Mouse (Mus musculus) bone marrow macrophage, adult 2 months (primary cell): ENCODE measurements around the gene Pou6f1.

Source experiments
- CTCF ChIP-seq: IDR thresholded peaks from 2 replicates; pipeline ENCODE4 v1.5.1; 2012; ENCODE audit warnings: low read depth, mild to moderate bottlenecking, low read length, moderate library complexity
- POLR2A ChIP-seq: IDR thresholded peaks from 2 replicates; pipeline ENCODE4 v1.6.1; 2012; ENCODE audit warnings: mild to moderate bottlenecking, low read depth, low read length, borderline replicate concordance

DNA sequence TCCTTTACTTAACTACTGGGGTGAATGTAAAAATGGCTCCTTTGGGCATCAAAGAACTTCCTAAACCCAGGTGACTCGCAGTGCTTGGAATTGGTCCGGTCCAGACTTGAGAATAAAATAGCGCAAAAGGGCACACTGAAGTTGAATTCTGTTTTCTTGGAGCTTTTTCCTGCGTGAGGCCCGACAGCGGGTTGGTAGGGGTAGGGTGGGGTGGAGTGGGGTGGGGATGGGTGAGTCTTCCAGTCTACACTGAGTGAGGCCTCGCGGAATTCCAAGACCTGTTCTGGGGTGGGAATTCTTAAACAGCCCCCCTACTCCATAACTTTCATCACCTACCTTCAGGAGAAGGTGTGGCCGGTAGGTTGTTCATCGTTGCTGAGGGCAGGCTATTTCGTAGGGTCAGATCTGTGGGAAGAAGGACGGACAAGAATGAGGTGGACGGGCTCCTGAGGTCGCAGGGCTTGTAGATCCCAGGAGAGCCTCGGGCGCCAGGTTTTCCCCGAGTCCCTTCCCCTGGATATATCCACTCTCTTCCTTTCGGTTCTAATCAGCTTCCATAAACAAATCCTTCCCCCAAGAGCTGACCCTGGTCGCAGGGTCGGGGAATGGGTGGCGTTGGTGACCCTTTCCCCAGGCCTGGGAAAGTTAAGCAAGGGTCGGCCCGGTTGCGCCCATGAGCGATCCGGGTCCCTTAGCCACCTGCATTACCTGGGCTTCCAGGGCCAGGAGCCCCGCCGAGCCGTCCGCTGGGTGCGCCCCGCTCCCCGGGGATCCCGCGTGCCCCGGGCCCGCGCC is 36.3 kb upstream of the Pou6f1 start:
- no peak for TF ChIP-seq CTCF
- TF ChIP-seq POLR2A: no peak
